Mouse (Mus musculus): ENCODE data around the gene Zbtb49.
A peak's percentile ranks its signal among the peaks of the same experiment; 100 is the strongest.

GRCm38 (mm10) chr5:38260107-38260682, 39.9 kb upstream of the Zbtb49 start, which contains the start of gene Tmem128:
- TF ChIP-seq GATA1 (IDR thresholded peaks at IDR 0.05; ENCODE audit: borderline replicate concordance, low read length) (no peak), FLI1 (IDR thresholded peaks at IDR 0.05; ENCODE audit: low read length) (peak; percentile 24; the same call in 1 of the 2 replicates)
